Mouse (Mus musculus): Measurements from ENCODE around the gene Catsperd. TPM values are rescaled to one million over a fixed set of nuclear protein-coding genes. Genes with fewer than 3 reads are reported as not detected.
"Not testable (repeated sequence)": the region's sequence is repeated elsewhere in the genome, so short reads cannot be mapped to it uniquely, and the experiment has no call there.

Catsperd gene
- polyA plus RNA-seq, 1 experiment from 2014 or later = 0.54 TPM

- Histone ChIP-seq H3K27me3 (ENCODE audit: control insufficient read depth, insufficient read depth, low read length) (no peaks in the 10 kb centered on the region), H3K9ac (ENCODE audit: low read length) (no peak overlapping the region), H3K36me3 (ENCODE audit: control insufficient read depth, insufficient read depth, low read length) (peaks cover 15% of the 10 kb centered on the region), H3K9me3 (ENCODE audit: control insufficient read depth, low read length) (no peaks in the 10 kb centered on the region), H3K27ac (ENCODE audit: low read depth, low read length) (no peak overlapping the region), H3K4me3 (ENCODE audit: low read depth, low read length) (no peak overlapping the region), H3K4me1 (ENCODE audit: control insufficient read depth, insufficient read depth, low read length) (peaks cover 12% of the 10 kb centered on the region), H3K4me2 (ENCODE audit: low read depth) (no peak overlapping the region)
- WGBS = 69% methylated on average over 2 of the region's 2 CpGs
- DNase-seq (ENCODE audit: low spot score) = no peak
- no peak for ATAC-seq (ENCODE audit: insufficient read depth, low FRiP score, low TSS enrichment)
Measured at GRCm38 (mm10) chr17:56611323-56611722, 16.6 kb upstream of the Catsperd start.

- H3K36me3 ChIP-seq (ENCODE audit: control insufficient read depth, insufficient read depth, low read length) = peaks cover 12% of the 10 kb centered on the region; the same call in 1 of the 2 replicates
- WGBS = 13% methylated on average over 14 of the region's 14 CpGs
- H3K27ac ChIP-seq (ENCODE audit: low read depth, low read length) = no peak overlapping the region
- no peak overlapping the region for H3K9ac ChIP-seq (ENCODE audit: low read length)
- ATAC-seq (ENCODE audit: insufficient read depth, low FRiP score, low TSS enrichment) (no peak), DNase-seq (ENCODE audit: low spot score) (peak; percentile 45)
- H3K27me3 ChIP-seq (ENCODE audit: control insufficient read depth, insufficient read depth, low read length) = no peaks in the 10 kb centered on the region
- H3K4me1 ChIP-seq (ENCODE audit: control insufficient read depth, insufficient read depth, low read length) = peaks cover 12% of the 10 kb centered on the region
- no peaks in the 10 kb centered on the region for H3K9me3 ChIP-seq (ENCODE audit: control insufficient read depth, low read length)
- H3K4me3 ChIP-seq (ENCODE audit: low read depth, low read length) = peak overlapping the region; percentile 6; the same call in 1 of the 2 replicates
- 0 out of 2 replicates have a peak overlapping the region, but pooled peaks have one; percentile 20 for H3K4me2 ChIP-seq (ENCODE audit: low read depth)
Measured at GRCm38 (mm10) chr17:56611861-56612564, 15.9 kb upstream of the Catsperd start.

GRCm38 (mm10) chr17:56612565-56612939, 15.4 kb upstream of the Catsperd start:
- DNase-seq (ENCODE audit: low spot score); H3K9me3 ChIP-seq (ENCODE audit: control insufficient read depth, low read length); H3K27me3 ChIP-seq (ENCODE audit: control insufficient read depth, insufficient read depth, low read length); H3K27ac ChIP-seq (ENCODE audit: low read depth, low read length); ATAC-seq (ENCODE audit: insufficient read depth, low FRiP score, low TSS enrichment); H3K9ac ChIP-seq (ENCODE audit: low read length); H3K4me2 ChIP-seq (ENCODE audit: low read depth); H3K4me3 ChIP-seq (ENCODE audit: low read depth, low read length): not testable (repeated sequence)
- WGBS = 83% methylated on average over 10 of the region's 10 CpGs
- Histone ChIP-seq H3K4me1 (ENCODE audit: control insufficient read depth, insufficient read depth, low read length) (peaks cover 12% of the 10 kb centered on the region), H3K36me3 (ENCODE audit: control insufficient read depth, insufficient read depth, low read length) (peaks cover 11% of the 10 kb centered on the region; the same call in 1 of the 2 replicates)

GRCm38 (mm10) chr17:56613236-56613844, 14.6 kb upstream of the Catsperd start, which contains the start of gene Rpl36:
Gene Rpl36 (plus strand): TSS chr17:56613416.
- Histone ChIP-seq H3K4me2 (ENCODE audit: low read depth) (peak within 1 kb of the TSS; percentile 93), H3K36me3 (ENCODE audit: control insufficient read depth, insufficient read depth, low read length) (peaks cover 14% of the 10 kb centered on the region), H3K27me3 (ENCODE audit: control insufficient read depth, insufficient read depth, low read length) (no peaks in the 10 kb centered on the region), H3K9ac (ENCODE audit: low read length) (peak within 1 kb of the TSS; percentile 84), H3K27ac (ENCODE audit: low read depth, low read length) (peak within 1 kb of the TSS; percentile 88), H3K4me1 (ENCODE audit: control insufficient read depth, insufficient read depth, low read length) (peaks cover 11% of the 10 kb centered on the region), H3K9me3 (ENCODE audit: control insufficient read depth, low read length) (no peaks in the 10 kb centered on the region), H3K4me3 (ENCODE audit: low read depth, low read length) (peak within 1 kb of the TSS; percentile 80)
- peak; percentile 95 for DNase-seq (ENCODE audit: low spot score)
- WGBS = under 1% methylated on average over 52 of the region's 52 CpGs
- ATAC-seq (ENCODE audit: insufficient read depth, low FRiP score, low TSS enrichment) = peak; percentile 36; the same call in 1 of the 2 replicates

- Histone ChIP-seq H3K36me3 (ENCODE audit: control insufficient read depth, insufficient read depth, low read length) (peaks cover 17% of the 10 kb centered on the region), H3K27ac (ENCODE audit: low read depth, low read length) (peak overlapping the region; percentile 88), H3K9ac (ENCODE audit: low read length) (peak overlapping the region; percentile 84), H3K4me2 (ENCODE audit: low read depth) (peak overlapping the region; percentile 93), H3K4me3 (ENCODE audit: low read depth, low read length) (peak overlapping the region; percentile 80)
- not testable (repeated sequence) for DNase-seq (ENCODE audit: low spot score); H3K9me3 ChIP-seq (ENCODE audit: control insufficient read depth, low read length); H3K27me3 ChIP-seq (ENCODE audit: control insufficient read depth, insufficient read depth, low read length); H3K4me1 ChIP-seq (ENCODE audit: control insufficient read depth, insufficient read depth, low read length); ATAC-seq (ENCODE audit: insufficient read depth, low FRiP score, low TSS enrichment)
- under 1% methylated on average over 26 of the region's 26 CpGs for WGBS
Measured at GRCm38 (mm10) chr17:56613893-56614292, 14.1 kb upstream of the Catsperd start.

GRCm38 (mm10) chr17:56614391-56615135, 13.4 kb upstream of the Catsperd start:
- H3K27me3 ChIP-seq (ENCODE audit: control insufficient read depth, insufficient read depth, low read length) = no peaks in the 10 kb centered on the region
- WGBS = 40% methylated on average over 14 of the region's 14 CpGs
- peaks cover 7% of the 10 kb centered on the region for H3K4me1 ChIP-seq (ENCODE audit: control insufficient read depth, insufficient read depth, low read length)
- H3K36me3 ChIP-seq (ENCODE audit: control insufficient read depth, insufficient read depth, low read length) = peaks cover 21% of the 10 kb centered on the region
- DNase-seq (ENCODE audit: low spot score) (no peak), ATAC-seq (ENCODE audit: insufficient read depth, low FRiP score, low TSS enrichment) (no peak)
- peak overlapping the region; percentile 93 for H3K4me2 ChIP-seq (ENCODE audit: low read depth)
- H3K4me3 ChIP-seq (ENCODE audit: low read depth, low read length) = peak overlapping the region; percentile 80
- no peaks in the 10 kb centered on the region for H3K9me3 ChIP-seq (ENCODE audit: control insufficient read depth, low read length)
- H3K9ac ChIP-seq (ENCODE audit: low read length) = peak overlapping the region; percentile 84
- H3K27ac ChIP-seq (ENCODE audit: low read depth, low read length) = no peak overlapping the region

- H3K4me2 ChIP-seq (ENCODE audit: low read depth) = peak overlapping the region; percentile 93
- WGBS = 91% methylated on average over 11 of the region's 11 CpGs
- H3K9me3 ChIP-seq (ENCODE audit: control insufficient read depth, low read length) = no peaks in the 10 kb centered on the region
- DNase-seq (ENCODE audit: low spot score) (no peak), ATAC-seq (ENCODE audit: insufficient read depth, low FRiP score, low TSS enrichment) (no peak)
- H3K4me3 ChIP-seq (ENCODE audit: low read depth, low read length) = peak overlapping the region; percentile 80; the same call in 1 of the 2 replicates
- H3K27ac ChIP-seq (ENCODE audit: low read depth, low read length) = no peak overlapping the region
- H3K36me3 ChIP-seq (ENCODE audit: control insufficient read depth, insufficient read depth, low read length) = peaks cover 21% of the 10 kb centered on the region
- no peaks in the 10 kb centered on the region for H3K27me3 ChIP-seq (ENCODE audit: control insufficient read depth, insufficient read depth, low read length)
- H3K9ac ChIP-seq (ENCODE audit: low read length) = no peak overlapping the region
- peaks cover 7% of the 10 kb centered on the region for H3K4me1 ChIP-seq (ENCODE audit: control insufficient read depth, insufficient read depth, low read length)
Measured at GRCm38 (mm10) chr17:56615136-56615784, 12.7 kb upstream of the Catsperd start.

GRCm38 (mm10) chr17:56615792-56616191, 12.2 kb upstream of the Catsperd start:
- H3K36me3 ChIP-seq (ENCODE audit: control insufficient read depth, insufficient read depth, low read length) = peaks cover 21% of the 10 kb centered on the region
- H3K9ac ChIP-seq (ENCODE audit: low read length) = no peak overlapping the region
- 94% methylated on average over 4 of the region's 4 CpGs for WGBS
- no peak overlapping the region for H3K4me3 ChIP-seq (ENCODE audit: low read depth, low read length)
- no peak overlapping the region for H3K27ac ChIP-seq (ENCODE audit: low read depth, low read length)
- DNase-seq (ENCODE audit: low spot score) = no peak
- ATAC-seq (ENCODE audit: insufficient read depth, low FRiP score, low TSS enrichment) = no peak
- H3K27me3 ChIP-seq (ENCODE audit: control insufficient read depth, insufficient read depth, low read length) = no peaks in the 10 kb centered on the region
- H3K4me2 ChIP-seq (ENCODE audit: low read depth) = no peak overlapping the region
- H3K9me3 ChIP-seq (ENCODE audit: control insufficient read depth, low read length) = no peaks in the 10 kb centered on the region
- H3K4me1 ChIP-seq (ENCODE audit: control insufficient read depth, insufficient read depth, low read length) = peaks cover 7% of the 10 kb centered on the region
